Mouse (Mus musculus) cortical plate, adult 2 months (tissue): ENCODE measurements around the gene Nmnat2.

Source experiments
- CTCF ChIP-seq: fragments of 200-500 bp; IDR thresholded peaks from 2 replicates; pipeline ENCODE4 v1.5.1; 2011; ENCODE audit warnings: mild to moderate bottlenecking, control low read depth, low read length; ENCODE audit not compliant: insufficient read depth; ENCODE audit errors: extremely low read depth
- POLR2A ChIP-seq: fragments of 200-500 bp; IDR thresholded peaks from 2 replicates; pipeline ENCODE4 v1.6.1; 2011; ENCODE audit warnings: mild to moderate bottlenecking, low read length, control low read depth; ENCODE audit not compliant: insufficient read depth; ENCODE audit errors: extremely low read depth

DNA sequence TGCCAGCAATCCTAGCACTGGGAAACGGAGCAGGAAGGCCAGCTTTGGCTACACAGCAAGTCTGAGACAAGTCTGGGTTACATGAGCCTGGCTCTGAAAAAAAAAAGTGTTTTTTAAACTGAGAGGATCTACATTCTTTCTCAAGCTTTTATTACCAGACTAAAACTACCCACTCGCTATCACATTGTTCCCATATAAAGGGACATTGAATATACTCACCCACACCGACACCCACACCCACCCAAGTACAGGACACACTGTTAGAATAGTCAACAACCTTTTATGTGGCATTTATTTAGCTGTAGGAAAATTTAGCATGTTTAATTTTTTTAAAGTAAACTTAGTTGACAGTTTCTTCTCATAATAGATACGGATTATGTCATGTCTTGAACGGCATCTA lies 35.3 kb downstream of the Nmnat2 start:
- TF ChIP-seq POLR2A (no peak), CTCF (no peak)
